Mouse (Mus musculus): Measurements from ENCODE around the gene Clic5. TPM values are rescaled to one million over a fixed set of nuclear protein-coding genes. Genes with fewer than 3 reads are reported as not detected.
A peak's percentile ranks its signal among the peaks of the same experiment; 100 is the strongest.

Gene Clic5
- total and polyA plus RNA-seq, 2 experiments from 2014 or later: 0.31 to 1.4 TPM

GRCm38 (mm10) chr17:44304076-44304475, 115.7 kb downstream of the Clic5 start:
- WGBS: 93% methylated on average over 1 of the region's 1 CpGs
- H3K4me3 ChIP-seq (ENCODE audit: low read depth, low read length): no peak overlapping the region
- no peak overlapping the region for H3K4me2 ChIP-seq (ENCODE audit: low read depth, low read length, poor library complexity, severe bottlenecking)
- no peak for TF ChIP-seq CTCF (IDR thresholded peaks at IDR 0.05)
- ATAC-seq (ENCODE audit: low FRiP score): no peak
- H3K27me3 ChIP-seq (ENCODE audit: insufficient read depth, low read length): no peaks in the 10 kb centered on the region
- H3K36me3 ChIP-seq (ENCODE audit: insufficient read depth, low read length): no peaks in the 10 kb centered on the region
- no peak overlapping the region for H3K9ac ChIP-seq (replicated peaks; ENCODE audit: low read length, poor library complexity, severe bottlenecking)
- no peak for DNase-seq (ENCODE audit: low spot score)
- H3K4me1 ChIP-seq (ENCODE audit: insufficient read depth, low read length): no peaks in the 10 kb centered on the region
- H3K9me3 ChIP-seq (ENCODE audit: low read length): no peaks in the 10 kb centered on the region
- no peak overlapping the region for H3K27ac ChIP-seq (ENCODE audit: low read depth, low read length)

- H3K27me3 ChIP-seq (ENCODE audit: insufficient read depth, low read length): no peaks in the 10 kb centered on the region
- H3K4me2 ChIP-seq (ENCODE audit: low read depth, low read length, poor library complexity, severe bottlenecking): no peak overlapping the region
- DNase-seq (ENCODE audit: low spot score): no peak
- H3K27ac ChIP-seq (ENCODE audit: low read depth, low read length): no peak overlapping the region
- WGBS: 83% methylated on average over 10 of the region's 10 CpGs
- H3K9ac ChIP-seq (replicated peaks; ENCODE audit: low read length, poor library complexity, severe bottlenecking): no peak overlapping the region
- H3K4me3 ChIP-seq (ENCODE audit: low read depth, low read length): no peak overlapping the region
- H3K4me1 ChIP-seq (ENCODE audit: insufficient read depth, low read length): no peaks in the 10 kb centered on the region
- no peaks in the 10 kb centered on the region for H3K9me3 ChIP-seq (ENCODE audit: low read length)
- no peaks in the 10 kb centered on the region for H3K36me3 ChIP-seq (ENCODE audit: insufficient read depth, low read length)
- no peak for ATAC-seq (ENCODE audit: low FRiP score)
- no peak for TF ChIP-seq CTCF (IDR thresholded peaks at IDR 0.05)
Observed at GRCm38 (mm10) chr17:44309914-44310622, 121.7 kb downstream of the Clic5 start.

GRCm38 (mm10) chr17:44325314-44325713, 136.9 kb downstream of the Clic5 start:
- ATAC-seq (ENCODE audit: low FRiP score): no peak
- no peaks in the 10 kb centered on the region for H3K36me3 ChIP-seq (ENCODE audit: insufficient read depth, low read length)
- 87% methylated on average over 10 of the region's 10 CpGs for WGBS
- no peak overlapping the region for H3K27ac ChIP-seq (ENCODE audit: low read depth, low read length)
- H3K4me1 ChIP-seq (ENCODE audit: insufficient read depth, low read length): no peaks in the 10 kb centered on the region
- no peak for TF ChIP-seq CTCF (IDR thresholded peaks at IDR 0.05)
- no peak overlapping the region for H3K4me3 ChIP-seq (ENCODE audit: low read depth, low read length)
- DNase-seq (ENCODE audit: low spot score): no peak
- no peak overlapping the region for H3K4me2 ChIP-seq (ENCODE audit: low read depth, low read length, poor library complexity, severe bottlenecking)
- H3K9me3 ChIP-seq (ENCODE audit: low read length): no peaks in the 10 kb centered on the region
- H3K9ac ChIP-seq (replicated peaks; ENCODE audit: low read length, poor library complexity, severe bottlenecking): no peak overlapping the region
- H3K27me3 ChIP-seq (ENCODE audit: insufficient read depth, low read length): no peaks in the 10 kb centered on the region

- no peak for TF ChIP-seq CTCF (IDR thresholded peaks at IDR 0.05)
- Histone ChIP-seq H3K4me2 (ENCODE audit: low read depth, low read length, poor library complexity, severe bottlenecking) (no peak overlapping the region; the same call in 1 of the 2 replicates), H3K27me3 (ENCODE audit: insufficient read depth, low read length) (no peaks in the 10 kb centered on the region), H3K9ac (replicated peaks; ENCODE audit: low read length, poor library complexity, severe bottlenecking) (no peak overlapping the region), H3K4me1 (ENCODE audit: insufficient read depth, low read length) (no peaks in the 10 kb centered on the region), H3K9me3 (ENCODE audit: low read length) (no peaks in the 10 kb centered on the region), H3K27ac (ENCODE audit: low read depth, low read length) (no peak overlapping the region), H3K36me3 (ENCODE audit: insufficient read depth, low read length) (no peaks in the 10 kb centered on the region), H3K4me3 (ENCODE audit: low read depth, low read length) (no peak overlapping the region)
- ATAC-seq (ENCODE audit: low FRiP score): no peak
- peak; percentile 41 for DNase-seq (ENCODE audit: low spot score)
- 55% methylated on average over 10 of the region's 10 CpGs for WGBS
Observed at GRCm38 (mm10) chr17:44327279-44328146, 139.1 kb downstream of the Clic5 start.

- Histone ChIP-seq H3K27ac (ENCODE audit: low read depth, low read length) (no peak overlapping the region), H3K4me3 (ENCODE audit: low read depth, low read length) (no peak overlapping the region), H3K4me2 (ENCODE audit: low read depth, low read length, poor library complexity, severe bottlenecking) (no peak overlapping the region; the same call in 1 of the 2 replicates), H3K4me1 (ENCODE audit: insufficient read depth, low read length) (no peaks in the 10 kb centered on the region), H3K27me3 (ENCODE audit: insufficient read depth, low read length) (no peaks in the 10 kb centered on the region), H3K9ac (replicated peaks; ENCODE audit: low read length, poor library complexity, severe bottlenecking) (no peak overlapping the region), H3K36me3 (ENCODE audit: insufficient read depth, low read length) (no peaks in the 10 kb centered on the region), H3K9me3 (ENCODE audit: low read length) (no peaks in the 10 kb centered on the region)
- ATAC-seq (ENCODE audit: low FRiP score) (no peak), DNase-seq (ENCODE audit: low spot score) (no peak)
- TF ChIP-seq CTCF (IDR thresholded peaks at IDR 0.05): no peak
- 63% methylated on average over 5 of the region's 5 CpGs for WGBS
Observed at GRCm38 (mm10) chr17:44328147-44328482, 139.7 kb downstream of the Clic5 start.

Other genes with a start within 250 kb of the Clic5 start
- 169 and 171 TPM in 2 replicates for gene Enpp5, start 109.8 kb upstream of the Clic5 start, total RNA-seq (2014; rRNA removed)
- 110 and 117 TPM in 2 replicates for gene Enpp5, start 109.8 kb upstream of the Clic5 start, polyA plus RNA-seq (2015; fragmentation: Nextera tagmentation; extraction: Ambion mirVana)
- gene Enpp4, start 82.8 kb upstream of the Clic5 start, total RNA-seq (2014; rRNA removed): 6.1 and 6.7 TPM in 2 replicates
- gene Enpp4, start 82.8 kb upstream of the Clic5 start, polyA plus RNA-seq (2015; fragmentation: Nextera tagmentation; extraction: Ambion mirVana): 6.2 and 6.3 TPM in 2 replicates

All from midbrain, postnatal 0 days (tissue).